Mouse (Mus musculus): ENCODE data around the gene Tmem95. TPM values are rescaled to one million over a fixed set of nuclear protein-coding genes. Genes with fewer than 3 reads are reported as not detected.

The Tmem95 gene
- polyA plus RNA-seq (2017; shearing (Covaris generic)), result not detected

DNA sequence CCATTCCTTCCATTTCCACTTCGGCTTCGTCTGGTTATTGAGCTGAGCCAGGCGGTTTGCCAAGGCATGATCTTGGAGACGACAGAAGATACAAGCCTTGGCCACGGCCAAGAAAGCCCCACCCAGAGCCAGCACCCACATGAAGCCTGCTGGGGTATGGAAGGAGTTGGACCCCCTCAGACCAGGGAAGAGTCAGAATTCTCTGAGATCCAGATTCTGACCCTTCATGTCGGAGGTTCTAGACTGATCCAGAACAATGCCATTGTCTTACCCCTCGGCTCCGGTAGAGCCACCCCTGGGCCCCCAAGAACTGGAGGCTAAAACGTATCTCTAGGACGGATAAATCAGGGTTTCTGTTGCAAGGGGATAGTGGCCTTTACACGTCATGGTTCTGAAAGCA lies at the start of gene Tmem95:
Tmem95 (minus strand) TSS at position 141 of the 400 bp plus-strand sequence.

DNA sequence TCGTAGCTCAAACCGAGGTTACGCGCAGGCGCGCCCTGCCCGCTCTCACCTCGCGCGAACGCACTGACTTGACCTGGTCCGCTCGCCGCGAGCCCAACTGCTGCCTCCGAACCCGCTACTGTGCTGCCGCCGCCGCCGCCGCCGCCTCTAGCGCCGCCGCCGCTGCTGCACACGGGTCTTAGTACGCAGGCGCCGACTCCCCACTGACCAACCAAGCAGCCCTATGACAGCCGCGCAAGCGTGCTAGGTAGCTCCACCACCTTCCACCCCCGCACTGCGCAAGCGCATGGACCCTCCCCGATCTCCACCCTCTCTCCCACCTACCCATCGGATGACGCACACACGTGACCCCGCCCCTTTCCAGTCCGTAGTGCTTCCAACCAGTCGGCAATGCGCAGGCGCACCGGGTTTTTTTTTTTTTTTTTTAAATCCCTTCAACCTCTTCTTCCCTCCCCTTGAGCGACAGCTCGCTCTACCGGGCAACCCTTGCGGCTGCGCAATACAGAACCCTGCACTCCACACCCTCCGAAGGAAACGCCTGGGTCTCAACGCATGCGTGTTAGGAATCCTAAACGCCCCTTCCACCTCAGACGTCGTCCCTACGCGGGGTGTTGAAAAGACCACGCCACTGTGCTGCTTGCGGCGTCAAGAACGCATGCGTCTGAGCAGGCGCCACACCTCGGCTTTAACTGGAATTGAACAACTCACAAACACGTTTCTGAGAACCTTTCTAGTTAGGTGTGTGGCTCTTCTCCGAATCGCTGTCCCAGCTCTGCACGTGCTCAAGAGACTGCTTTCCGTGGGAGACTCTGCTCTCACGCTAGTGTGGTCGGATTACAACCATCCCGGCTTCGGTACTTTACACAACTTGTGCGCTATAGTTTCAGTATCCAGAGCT lies 43.5 kb upstream of the Tmem95 start, which contains the start of gene Eif5a:
Eif5a (minus strand) TSS at position 845 of the 898 bp plus-strand sequence.

DNA sequence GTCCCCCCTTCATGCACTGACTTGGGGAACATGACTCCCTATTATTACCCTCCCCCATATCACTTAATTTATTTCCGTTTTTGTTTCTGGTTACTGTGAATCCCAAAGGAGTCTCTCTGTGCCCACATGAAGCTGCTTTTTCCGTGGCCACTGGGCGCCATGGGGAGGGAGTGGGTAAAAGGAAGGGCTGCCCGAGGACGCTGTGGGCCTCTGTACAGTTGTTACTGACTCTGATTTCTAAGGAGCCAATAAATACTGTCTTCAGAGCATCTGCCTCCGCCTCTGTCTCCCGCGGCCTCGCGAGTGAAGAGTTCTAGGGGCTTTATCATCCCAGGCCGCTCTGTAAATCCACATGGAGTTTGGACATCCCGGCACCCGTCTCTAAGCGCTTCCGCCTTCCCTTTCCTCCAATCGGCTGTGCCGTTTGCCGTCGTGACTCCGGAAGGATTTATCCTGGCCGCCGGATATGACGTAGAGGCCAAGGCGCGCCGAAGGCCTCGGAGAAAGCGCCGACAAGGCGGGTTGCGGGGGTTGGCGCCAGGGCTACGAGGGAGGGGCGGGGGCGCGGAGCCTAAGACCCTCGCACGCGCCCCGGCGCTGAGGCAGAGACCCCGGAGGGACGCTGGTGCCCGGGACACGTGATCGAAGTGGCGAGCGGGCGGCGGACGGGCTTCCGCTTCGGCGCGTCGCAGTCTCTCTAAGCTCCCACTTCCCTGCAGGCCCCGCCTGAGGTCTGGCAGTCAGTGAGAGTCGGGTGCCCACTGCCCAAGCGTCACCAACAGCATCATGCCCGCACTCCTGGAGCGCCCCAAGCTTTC lies 35.9 kb upstream of the Tmem95 start, which contains the start of gene Gps2:
Gps2 (plus strand) TSS at position 335 of the 818 bp plus-strand sequence.

DNA sequence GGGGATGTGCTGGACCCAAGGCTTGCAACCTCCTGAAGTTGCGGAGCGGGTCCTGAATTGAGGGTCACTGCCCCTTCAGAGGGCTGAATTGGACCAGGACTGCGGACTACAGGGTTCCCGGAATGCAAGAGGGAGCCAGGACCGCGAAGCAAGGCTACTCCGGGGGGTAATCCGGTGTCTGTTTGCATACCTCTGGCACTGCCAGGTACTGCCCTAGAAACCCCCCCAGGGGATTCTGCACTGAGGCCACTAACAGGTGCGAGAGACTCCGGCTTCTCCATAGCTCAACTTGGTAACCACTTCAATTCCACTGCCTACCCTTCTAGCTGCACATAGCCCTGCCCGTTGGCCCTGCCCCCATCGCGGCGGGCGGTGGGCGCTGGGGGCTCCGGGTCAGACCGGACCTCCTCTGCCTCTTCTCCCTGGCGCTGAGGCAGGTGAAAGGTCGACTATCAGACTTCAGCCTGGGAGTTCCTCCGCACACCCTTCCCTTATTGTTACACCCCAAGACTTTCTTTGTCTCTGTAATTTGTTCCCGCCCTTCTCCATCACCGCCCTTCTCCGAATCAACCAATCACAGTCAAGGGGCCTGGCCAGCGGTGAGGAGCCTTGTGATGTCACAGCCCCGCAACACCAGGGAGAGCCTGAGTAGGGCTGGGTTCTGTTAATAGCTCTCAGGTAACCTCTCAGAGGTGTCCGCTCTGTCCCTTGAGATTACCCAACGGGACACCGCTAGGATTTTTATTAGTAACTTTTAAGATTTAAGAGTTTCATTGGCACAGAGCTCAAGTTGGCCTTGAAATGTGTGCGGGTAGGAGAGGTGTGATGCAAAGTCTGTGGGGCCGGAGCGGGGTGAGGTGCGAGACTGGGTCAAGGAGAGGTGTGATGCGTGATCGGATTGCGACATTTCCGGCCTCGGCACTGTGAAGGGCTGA lies 22.9 kb upstream of the Tmem95 start, which contains the start of the genes 2810408A11Rik and Neurl4:
2810408A11Rik (minus strand) TSS at position 517 of the 935 bp plus-strand sequence.
Neurl4 (plus strand) TSS at position 602 of the 935 bp plus-strand sequence.

DNA sequence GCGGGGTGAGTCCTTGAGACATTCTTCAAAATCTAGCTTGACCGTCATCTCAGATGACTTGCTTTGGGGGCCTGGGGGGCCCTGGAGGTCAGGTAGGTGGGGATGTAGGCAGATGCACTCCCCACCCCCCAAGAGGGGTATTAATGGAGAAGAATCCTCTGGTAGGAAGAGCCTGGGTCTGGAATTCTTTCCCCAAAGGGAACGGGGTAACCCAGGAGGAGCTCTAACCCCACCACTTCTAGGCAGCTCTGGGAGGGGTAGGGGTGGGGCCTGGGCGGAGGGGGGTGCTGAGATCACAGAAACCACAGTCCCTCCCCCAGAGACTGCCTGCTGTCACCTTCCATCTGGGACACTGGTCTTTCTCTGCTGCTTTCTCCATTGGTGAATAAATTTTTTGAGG lies 17.5 kb upstream of the Tmem95 start, which contains the start of gene Acap1:
Acap1 (minus strand) TSS at position 249 of the 400 bp plus-strand sequence.

DNA sequence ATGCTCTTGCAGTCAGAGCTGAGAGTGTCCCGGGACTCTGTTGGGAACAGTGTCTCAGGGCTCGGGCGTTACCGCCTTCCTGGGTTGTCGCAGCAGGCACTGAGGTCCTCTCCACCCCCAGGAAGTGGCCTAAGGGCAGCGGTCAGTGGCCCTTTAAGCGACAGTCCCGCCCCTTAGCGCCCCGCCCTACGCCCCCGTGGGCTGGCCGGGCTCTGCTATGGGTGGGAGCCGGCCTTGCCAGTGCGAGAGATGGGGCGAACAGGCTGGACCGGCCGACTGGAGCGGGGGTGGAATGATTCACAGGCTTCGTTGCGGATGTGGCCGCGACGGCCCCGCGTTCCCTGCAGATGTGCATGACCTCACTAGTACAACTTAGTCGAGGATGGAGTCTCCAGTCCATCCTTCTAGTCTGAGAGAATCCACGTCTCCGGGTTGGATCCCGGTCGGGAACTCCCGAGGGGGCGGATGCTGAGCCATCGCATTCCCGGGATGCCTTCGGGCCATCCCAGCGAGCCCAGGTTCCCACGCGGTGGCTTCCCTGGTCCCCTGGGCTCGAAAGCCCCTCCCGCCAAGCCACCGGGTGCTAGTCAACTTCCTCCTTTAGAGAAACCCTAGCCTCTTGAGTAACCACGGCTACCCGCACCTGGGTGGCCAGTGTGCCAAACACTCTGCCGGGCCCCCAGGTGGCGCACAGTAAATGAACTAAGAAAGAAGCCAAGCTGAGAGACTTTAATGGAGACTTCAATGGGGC lies 3.2 kb upstream of the Tmem95 start, which contains the start of gene Kctd11:
Kctd11 (minus strand) TSS at position 554 of the 751 bp plus-strand sequence.

DNA sequence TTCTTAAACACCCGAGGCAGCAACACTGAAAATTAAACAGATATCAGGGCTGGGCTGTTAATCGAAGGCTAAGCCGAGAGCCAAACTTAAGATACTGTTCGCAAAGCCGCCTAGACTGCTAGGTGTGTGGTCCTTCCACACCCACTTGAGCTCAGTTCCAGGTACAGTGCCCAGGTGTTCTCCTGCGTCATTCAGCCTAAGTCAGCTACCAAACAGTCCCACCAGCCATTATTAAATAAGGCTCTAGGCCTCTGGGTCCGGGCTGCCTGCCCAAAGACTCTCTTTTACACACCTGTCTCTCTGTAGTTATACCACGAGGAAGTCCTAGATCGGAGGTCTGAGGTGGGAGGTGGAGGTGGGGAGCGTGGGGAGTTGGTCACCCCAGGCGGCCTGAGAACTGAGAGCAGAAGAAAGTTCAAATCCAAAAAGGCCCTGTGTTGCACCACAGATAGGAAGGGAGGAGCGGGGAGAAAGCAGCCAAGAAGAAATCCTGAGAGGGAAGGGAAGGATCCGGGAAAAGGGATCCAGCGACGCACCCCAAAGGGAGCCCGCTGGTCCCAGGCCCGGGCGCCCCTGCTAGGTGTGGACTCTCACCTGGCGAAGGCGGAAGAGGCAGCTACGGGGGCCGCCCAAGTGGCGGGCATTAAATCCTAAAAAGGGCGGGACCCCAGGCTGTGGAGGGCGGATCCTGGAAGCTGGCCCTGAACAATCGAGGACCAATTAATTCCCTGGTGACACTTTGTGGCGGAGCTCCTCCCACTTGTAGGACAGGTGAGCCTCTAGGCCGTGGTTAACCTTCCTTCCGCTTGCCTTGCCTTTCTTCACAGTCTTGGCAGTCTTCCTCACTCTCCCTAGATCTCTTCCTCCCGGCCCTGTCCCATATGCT lies 19.5 kb downstream of the Tmem95 start, which contains the start of gene Tnk1:
Tnk1 (minus strand) TSS at position 618 of the 886 bp plus-strand sequence.

DNA sequence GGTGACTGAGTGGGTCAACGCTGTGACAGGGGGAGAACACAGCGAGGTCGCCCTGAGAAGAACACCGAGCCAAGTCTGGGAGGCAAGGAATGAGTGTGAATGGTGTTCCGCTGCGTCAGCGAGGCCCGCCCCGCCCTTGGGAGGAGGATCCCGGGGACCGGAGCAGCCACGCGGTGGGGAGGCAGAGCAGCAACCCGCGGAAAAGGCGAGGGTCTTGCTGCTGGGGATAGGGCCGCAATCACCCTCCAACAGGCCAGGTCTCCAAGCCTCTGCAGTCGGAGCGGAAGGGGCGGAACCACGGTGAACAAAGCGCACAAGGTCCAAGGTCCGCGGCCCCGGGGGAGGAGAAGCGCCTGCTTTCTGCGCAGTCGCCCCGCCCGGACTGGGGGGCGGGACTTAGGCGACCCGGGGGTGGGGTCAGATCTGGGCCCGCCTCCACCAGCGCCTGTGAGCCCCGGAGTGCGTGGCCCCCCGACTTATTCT lies 31.6 kb downstream of the Tmem95 start, which contains the start of gene Plscr3:
Plscr3 (plus strand) TSS at position 179 of the 483 bp plus-strand sequence.

DNA sequence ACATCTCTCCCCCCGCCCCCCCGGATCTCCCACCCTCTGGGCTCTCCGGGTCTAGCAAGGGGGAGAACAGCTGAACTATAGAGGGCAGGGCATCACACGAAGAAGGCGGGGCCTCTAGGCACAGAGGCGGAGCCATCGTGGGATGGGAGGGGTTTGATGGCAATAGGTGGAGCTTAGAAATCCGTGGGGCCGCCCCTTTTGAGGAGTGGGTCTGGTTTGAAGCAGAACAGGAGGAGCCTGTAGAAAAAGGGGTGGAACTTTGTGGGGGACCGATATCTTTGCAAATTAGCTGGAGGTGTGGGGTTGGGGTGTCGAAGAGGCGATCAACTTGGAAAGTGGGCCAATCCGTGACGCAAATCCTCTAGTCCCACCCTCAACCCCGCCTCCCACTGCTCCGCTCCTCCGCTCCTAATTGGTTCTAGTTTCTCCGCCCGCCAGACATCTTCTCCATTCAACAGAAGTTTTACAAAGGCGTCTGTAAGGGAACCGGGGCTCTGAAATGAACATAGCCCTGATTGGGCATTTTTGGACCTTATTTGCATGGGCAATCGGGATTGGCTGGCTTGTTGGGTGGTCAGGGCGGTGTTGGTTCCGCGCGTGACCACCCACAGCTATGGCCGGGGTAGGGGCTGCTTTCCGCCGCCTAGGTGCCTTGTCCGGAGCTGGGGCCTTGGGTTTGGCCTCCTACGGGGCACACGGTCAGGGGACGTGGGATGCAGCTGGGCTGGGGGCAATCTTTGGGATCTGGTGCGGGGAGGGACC lies 39.7 kb downstream of the Tmem95 start, which contains the start of gene Tmem256:
Tmem256 (plus strand) TSS at position 563 of the 762 bp plus-strand sequence.

DNA sequence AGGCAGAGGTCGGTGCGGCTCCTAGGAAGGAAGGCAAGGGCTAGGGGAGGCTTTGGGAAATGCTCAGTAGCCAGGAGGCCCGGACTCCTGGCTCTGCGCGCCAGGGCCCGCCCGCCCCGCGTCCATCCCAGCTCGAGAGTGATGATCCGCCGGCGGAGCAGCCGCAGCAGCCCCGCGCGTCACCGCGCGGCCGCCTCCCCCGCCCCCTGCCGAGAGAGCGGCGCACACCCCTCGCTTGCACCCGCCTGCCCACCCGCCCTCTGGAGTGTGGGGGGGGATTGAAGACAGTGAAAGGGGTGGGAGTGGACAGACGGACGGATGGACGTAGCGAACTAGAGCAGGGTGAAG lies 40.2 kb downstream of the Tmem95 start, which contains the start of gene Nlgn2:
Nlgn2 (minus strand) TSS at position 181 of the 348 bp plus-strand sequence.

Other genes with a start within 250 kb of the Tmem95 start
- gene Fxr2, start 245.0 kb downstream of the Tmem95 start, polyA plus RNA-seq (2017; shearing (Covaris generic)), result 8.7 TPM
- not detected for gene Sox15, start 222.7 kb downstream of the Tmem95 start, polyA plus RNA-seq (2017; shearing (Covaris generic))
- gene Mpdu1, start 215.4 kb downstream of the Tmem95 start, polyA plus RNA-seq (2017; shearing (Covaris generic)), result 54.7 TPM
- gene Cd68, start 211.9 kb downstream of the Tmem95 start, polyA plus RNA-seq (2017; shearing (Covaris generic)), result 10.0 TPM
- 587 TPM for gene Eif4a1, start 205.6 kb downstream of the Tmem95 start, polyA plus RNA-seq (2017; shearing (Covaris generic))
- 41.0 TPM for gene Senp3, start 195.9 kb downstream of the Tmem95 start, polyA plus RNA-seq (2017; shearing (Covaris generic))
- not detected for gene Tnfsf13, start 192.2 kb downstream of the Tmem95 start, polyA plus RNA-seq (2017; shearing (Covaris generic))
- not detected for gene Tnfsf12, start 182.2 kb downstream of the Tmem95 start, polyA plus RNA-seq (2017; shearing (Covaris generic))
- gene Tnfsfm13, start 181.9 kb downstream of the Tmem95 start, polyA plus RNA-seq (2017; shearing (Covaris generic)), result not detected
- 59.9 TPM for gene Polr2a, start 119.4 kb downstream of the Tmem95 start, polyA plus RNA-seq (2017; shearing (Covaris generic))
- not detected for gene Slc35g3, start 116.0 kb downstream of the Tmem95 start, polyA plus RNA-seq (2017; shearing (Covaris generic))
- gene Zbtb4, start 112.1 kb downstream of the Tmem95 start, polyA plus RNA-seq (2017; shearing (Covaris generic)), result 4.5 TPM
- 4.8 TPM for gene Chrnb1, start 82.1 kb downstream of the Tmem95 start, polyA plus RNA-seq (2017; shearing (Covaris generic))
- not detected for gene Fgf11, start 76.2 kb downstream of the Tmem95 start, polyA plus RNA-seq (2017; shearing (Covaris generic))
- gene Tmem102, start 72.4 kb downstream of the Tmem95 start, polyA plus RNA-seq (2017; shearing (Covaris generic)), result not detected
- not detected for gene Gm39566, start 62.7 kb downstream of the Tmem95 start, polyA plus RNA-seq (2017; shearing (Covaris generic))
- gene Spem2, start 59.6 kb downstream of the Tmem95 start, polyA plus RNA-seq (2017; shearing (Covaris generic)), result not detected
- not detected for gene Spem1, start 55.8 kb downstream of the Tmem95 start, polyA plus RNA-seq (2017; shearing (Covaris generic))
- gene Nlgn2, start 40.2 kb downstream of the Tmem95 start, polyA plus RNA-seq (2017; shearing (Covaris generic)), result 0.56 TPM
- gene Tmem256, start 39.5 kb downstream of the Tmem95 start, polyA plus RNA-seq (2017; shearing (Covaris generic)), result 125 TPM
- gene Plscr3, start 31.6 kb downstream of the Tmem95 start, polyA plus RNA-seq (2017; shearing (Covaris generic)), result 23.8 TPM
- gene Tnk1, start 19.3 kb downstream of the Tmem95 start, polyA plus RNA-seq (2017; shearing (Covaris generic)), result not detected
- 2.1 TPM for gene Kctd11, start 3.4 kb upstream of the Tmem95 start, polyA plus RNA-seq (2017; shearing (Covaris generic))
- gene Acap1, start 17.5 kb upstream of the Tmem95 start, polyA plus RNA-seq (2017; shearing (Covaris generic)), result 613 TPM
- gene 2810408A11Rik, start 23.0 kb upstream of the Tmem95 start, polyA plus RNA-seq (2017; shearing (Covaris generic)), result 2.8 TPM
- gene Neurl4, start 23.1 kb upstream of the Tmem95 start, polyA plus RNA-seq (2017; shearing (Covaris generic)), result 3.6 TPM
- gene Gps2, start 35.9 kb upstream of the Tmem95 start, polyA plus RNA-seq (2017; shearing (Covaris generic)), result 135 TPM
- 1,138 TPM for gene Eif5a, start 43.9 kb upstream of the Tmem95 start, polyA plus RNA-seq (2017; shearing (Covaris generic))
- gene Ybx2, start 57.8 kb upstream of the Tmem95 start, polyA plus RNA-seq (2017; shearing (Covaris generic)), result not detected
- 0.31 TPM for gene Slc2a4, start 70.2 kb upstream of the Tmem95 start, polyA plus RNA-seq (2017; shearing (Covaris generic))
- gene Cldn7, start 86.8 kb upstream of the Tmem95 start, polyA plus RNA-seq (2017; shearing (Covaris generic)), result not detected
- gene Ctdnep1, start 103.1 kb upstream of the Tmem95 start, polyA plus RNA-seq (2017; shearing (Covaris generic)), result 30.2 TPM
- gene Elp5, start 104.5 kb upstream of the Tmem95 start, polyA plus RNA-seq (2017; shearing (Covaris generic)), result 70.4 TPM
- gene Gabarap, start 113.1 kb upstream of the Tmem95 start, polyA plus RNA-seq (2017; shearing (Covaris generic)), result 493 TPM
- gene Phf23, start 117.8 kb upstream of the Tmem95 start, polyA plus RNA-seq (2017; shearing (Covaris generic)), result 114 TPM
- 19.7 TPM for gene Dvl2, start 122.6 kb upstream of the Tmem95 start, polyA plus RNA-seq (2017; shearing (Covaris generic))
- 120 TPM for gene Acadvl, start 137.4 kb upstream of the Tmem95 start, polyA plus RNA-seq (2017; shearing (Covaris generic))
- 9.4 TPM for gene Dlg4, start 138.9 kb upstream of the Tmem95 start, polyA plus RNA-seq (2017; shearing (Covaris generic))
- gene Asgr1, start 176.1 kb upstream of the Tmem95 start, polyA plus RNA-seq (2017; shearing (Covaris generic)), result not detected
- not detected for gene Asgr2, start 214.6 kb upstream of the Tmem95 start, polyA plus RNA-seq (2017; shearing (Covaris generic))